Mouse (Mus musculus) heart, adult 2 months (tissue): Measurements from ENCODE around the gene Pmepa1.

Experiments
- CTCF ChIP-seq: fragments of 200-600 bp; IDR thresholded peaks from 2 replicates; pipeline ENCODE4 v1.8.1; 2022; ENCODE audit warnings: antibody characterized with exemption, mild to moderate bottlenecking, moderate library complexity
- EP300 ChIP-seq: fragments of 200-500 bp; IDR thresholded peaks from 2 replicates; pipeline ENCODE4 v1.6.1; 2011; ENCODE audit warnings: low read depth, low read length, control low read depth; ENCODE audit not compliant: insufficient read depth
- POLR2A ChIP-seq: fragments of 200-500 bp; IDR thresholded peaks from 2 replicates; pipeline ENCODE4 v1.6.1; 2011; ENCODE audit warnings: mild to moderate bottlenecking, low read depth, low read length, control low read depth; ENCODE audit not compliant: insufficient read depth

GRCm38 (mm10) chr2:173264467-173265128 is 11.7 kb downstream of the Pmepa1 start:
- TF ChIP-seq CTCF: no peak
- no peak for TF ChIP-seq EP300
- TF ChIP-seq POLR2A: no peak
